Mouse (Mus musculus) testis, adult 2 months (tissue): Measurements from ENCODE around the gene Nacc2. TPM values are rescaled to one million over a fixed set of nuclear protein-coding genes. Genes with fewer than 3 reads are reported as not detected.
A peak's percentile ranks its signal among the peaks of the same experiment; 100 is the strongest.

Experiments
- H3K27ac ChIP-seq: fragments of 200-500 bp; 2 replicates; pipeline ENCODE4 v1.5.1; 2012; ENCODE audit warnings: low read depth, low read length; ENCODE audit not compliant: control insufficient read depth, insufficient read depth
- H3K27me3 ChIP-seq: fragments of 200-500 bp; 2 replicates; pipeline ENCODE4 v1.6.1; 2012; ENCODE audit warnings: mild to moderate bottlenecking, low read length, moderate library complexity; ENCODE audit not compliant: control insufficient read depth, insufficient read depth
- H3K36me3 ChIP-seq: fragments of 200-500 bp; 2 replicates; pipeline ENCODE4 v1.6.1; 2012; ENCODE audit warnings: mild to moderate bottlenecking, low read length; ENCODE audit not compliant: control insufficient read depth, insufficient read depth
- H3K4me1 ChIP-seq: fragments of 200-500 bp; 2 replicates; pipeline ENCODE4 v1.6.1; 2012; ENCODE audit warnings: low read length; ENCODE audit not compliant: control insufficient read depth, insufficient read depth
- H3K4me3 ChIP-seq: fragments of 200-500 bp; 2 replicates; pipeline ENCODE4 v1.5.1; 2012; ENCODE audit warnings: low read depth, mild to moderate bottlenecking, low read length, moderate library complexity, mixed read lengths; ENCODE audit not compliant: control insufficient read depth
- CTCF ChIP-seq: fragments of 200-500 bp; IDR thresholded peaks from 2 replicates; pipeline ENCODE4 v1.5.1; 2012; ENCODE audit warnings: low read depth, mild to moderate bottlenecking, inconsistent platforms, low read length, moderate library complexity; ENCODE audit not compliant: control insufficient read depth, insufficient read depth, insufficient replicate concordance
- POLR2A ChIP-seq: fragments of 200-500 bp; IDR thresholded peaks from 2 replicates; pipeline ENCODE4 v1.6.1; 2012; ENCODE audit warnings: low read depth, mild to moderate bottlenecking, inconsistent platforms, low read length, moderate library complexity; ENCODE audit not compliant: control insufficient read depth
- polyA plus RNA-seq: library from polyadenylated mRNA; depleted of rRNA; stranded (reverse); fragments of >200 nt; gene quantifications from 2 replicates; pipeline ENCODE4 v1.2.3, GENCODE M21; 2012

Gene Nacc2
- polyA plus RNA-seq, 1 experiment = 5.2 TPM

DNA sequence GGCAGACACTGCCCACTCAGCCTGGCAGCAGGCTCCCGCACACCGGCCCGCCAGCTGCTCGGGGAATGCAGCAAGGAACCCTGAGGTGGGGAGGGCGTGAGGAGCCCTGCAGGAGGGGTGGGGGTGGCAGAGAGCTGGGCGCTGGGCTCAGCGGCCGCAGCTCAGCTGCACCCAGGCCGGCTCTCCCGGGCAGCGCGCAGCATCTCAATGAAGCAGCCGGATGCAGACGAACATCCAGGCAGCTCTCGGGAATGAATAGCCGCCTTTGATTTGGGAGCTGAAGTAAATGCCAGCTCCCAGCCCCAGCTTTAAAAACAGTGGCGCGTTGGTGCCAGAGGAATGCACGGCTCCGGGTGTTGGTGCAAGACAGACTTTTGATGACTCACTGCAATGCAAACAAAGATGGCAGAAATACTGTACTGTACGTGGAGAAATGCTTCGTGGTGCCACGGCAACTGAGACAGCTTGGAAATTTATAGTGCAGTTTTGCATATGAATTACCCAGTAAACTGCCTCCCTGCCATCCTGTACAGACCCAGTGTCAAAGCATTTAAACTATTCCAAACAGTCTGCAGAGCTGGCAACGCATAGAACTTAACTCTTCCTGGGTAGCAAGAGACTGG, 31.1 kb downstream of the Nacc2 start:
- no peak overlapping the region; the same call in 1 of the 2 replicates for H3K4me3 ChIP-seq
- TF ChIP-seq POLR2A (no peak), CTCF (no peak)
- peaks cover 5% of the 10 kb centered on the region; the same call in 1 of the 2 replicates for H3K4me1 ChIP-seq
- H3K27me3 ChIP-seq = no peaks in the 10 kb centered on the region
- H3K27ac ChIP-seq = no peak overlapping the region
- no peaks in the 10 kb centered on the region for H3K36me3 ChIP-seq

DNA sequence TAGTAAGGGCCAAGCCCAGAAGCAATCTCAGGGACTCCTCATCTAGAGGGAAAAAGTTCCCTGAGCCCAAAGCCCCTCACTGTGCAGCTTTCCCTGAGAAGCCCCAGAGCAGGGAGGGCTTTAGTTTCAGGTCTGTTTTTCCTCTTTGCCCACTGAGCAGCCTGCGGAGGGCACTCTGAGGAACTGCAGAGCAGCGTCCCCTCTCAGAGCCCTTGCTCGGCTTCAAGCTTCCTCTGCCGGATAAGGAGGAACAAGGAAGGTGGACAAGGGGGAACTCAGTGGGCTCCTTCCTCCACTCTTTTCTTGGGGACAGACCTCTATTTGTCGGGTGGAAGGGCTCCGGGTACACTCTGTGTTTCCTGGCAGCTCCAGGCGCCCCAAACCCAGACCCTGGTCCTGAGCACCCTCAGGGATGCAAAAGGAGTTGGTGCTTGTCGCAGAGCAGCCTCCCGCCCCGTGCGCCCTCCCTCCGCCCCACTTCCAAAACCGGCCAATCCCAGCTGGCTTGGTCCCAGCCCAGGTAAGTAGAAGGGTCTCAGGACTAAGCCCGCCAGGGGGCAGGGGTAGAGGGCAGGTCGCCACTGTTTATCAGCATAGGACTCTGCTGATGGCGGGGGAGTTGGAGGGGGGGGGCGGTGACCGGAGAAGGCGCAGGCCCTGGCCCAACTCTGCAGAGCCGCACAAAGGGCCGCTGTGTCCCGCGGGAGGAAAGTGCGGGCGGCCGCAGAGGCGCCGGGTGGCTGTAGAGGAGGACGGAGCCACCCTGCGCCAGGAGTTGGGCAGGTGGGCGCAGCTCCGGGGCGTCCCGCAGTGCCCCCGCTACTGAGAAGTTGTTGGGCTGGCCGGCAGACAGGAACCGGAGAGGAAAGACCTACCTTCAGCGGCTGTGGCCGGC, 31.9 kb downstream of the Nacc2 start:
- no peak for TF ChIP-seq CTCF
- no peak for TF ChIP-seq POLR2A
- no peak overlapping the region; the same call in 1 of the 2 replicates for H3K4me3 ChIP-seq
- H3K27me3 ChIP-seq = no peaks in the 10 kb centered on the region
- H3K4me1 ChIP-seq = peaks cover 5% of the 10 kb centered on the region; the same call in 1 of the 2 replicates
- H3K27ac ChIP-seq = no peak overlapping the region
- no peaks in the 10 kb centered on the region for H3K36me3 ChIP-seq

DNA sequence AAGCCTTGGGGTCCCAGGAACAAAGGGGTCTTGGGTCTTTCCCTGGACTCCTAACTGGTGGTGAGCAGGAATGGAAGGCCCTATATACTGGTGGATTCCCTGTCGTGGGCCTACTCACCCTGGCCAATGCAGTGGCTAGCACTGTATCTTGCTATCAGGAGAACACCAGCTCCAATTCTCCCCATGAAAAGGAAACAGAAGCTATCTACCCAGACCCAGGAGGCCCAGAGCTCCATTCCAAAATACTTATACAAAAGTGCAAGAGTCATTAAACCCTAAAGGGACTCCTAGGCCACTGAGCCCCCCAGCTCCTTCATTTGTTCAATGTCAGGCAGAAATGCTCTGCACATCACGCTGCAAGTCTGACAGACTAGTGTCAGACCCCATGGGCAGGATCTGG, 34.0 kb downstream of the Nacc2 start:
- TF ChIP-seq CTCF = no peak
- no peak for TF ChIP-seq POLR2A
- Histone ChIP-seq H3K27me3 (no peaks in the 10 kb centered on the region), H3K4me1 (peaks cover 5% of the 10 kb centered on the region; the same call in 1 of the 2 replicates), H3K27ac (no peak overlapping the region), H3K4me3 (no peak overlapping the region), H3K36me3 (no peaks in the 10 kb centered on the region)

DNA sequence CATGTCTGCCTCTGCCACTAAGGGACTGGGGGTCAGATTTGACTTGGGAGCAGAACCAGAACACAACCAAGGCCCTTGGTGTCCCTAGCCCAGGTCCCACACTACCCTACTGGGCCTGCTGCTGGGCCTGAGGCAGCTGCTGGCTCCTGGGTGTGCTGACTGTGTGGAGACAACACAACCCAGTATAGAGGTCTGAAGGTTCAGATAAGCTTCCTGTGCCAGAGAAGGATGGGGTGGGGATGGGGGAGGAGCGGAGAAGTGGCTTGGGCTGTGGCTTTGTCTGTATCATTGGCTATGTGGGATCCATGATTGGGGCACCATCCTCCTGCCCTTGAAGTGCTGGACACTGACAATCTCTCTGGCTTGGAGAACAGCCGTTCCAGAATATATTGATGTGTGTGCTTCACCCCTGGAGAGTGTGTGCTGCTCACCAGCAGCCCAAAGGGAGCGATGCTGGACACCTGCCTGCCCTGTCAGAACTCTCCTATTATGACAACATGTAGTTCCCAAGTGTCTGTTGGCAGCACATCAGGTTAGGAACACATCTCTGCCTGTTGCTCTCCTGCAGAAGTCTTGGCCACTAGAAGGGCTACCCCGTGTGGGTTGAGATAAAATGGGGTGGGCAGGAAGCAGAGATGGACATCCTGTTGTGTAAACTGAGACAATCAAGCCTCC, 36.0 kb downstream of the Nacc2 start:
- H3K27me3 ChIP-seq = no peaks in the 10 kb centered on the region
- H3K36me3 ChIP-seq = no peaks in the 10 kb centered on the region
- H3K4me3 ChIP-seq = peak overlapping the region; percentile 41
- TF ChIP-seq POLR2A (peak; percentile 75; the same call in 1 of the 2 replicates), CTCF (no peak)
- peaks cover 5% of the 10 kb centered on the region; the same call in 1 of the 2 replicates for H3K4me1 ChIP-seq
- no peak overlapping the region for H3K27ac ChIP-seq

DNA sequence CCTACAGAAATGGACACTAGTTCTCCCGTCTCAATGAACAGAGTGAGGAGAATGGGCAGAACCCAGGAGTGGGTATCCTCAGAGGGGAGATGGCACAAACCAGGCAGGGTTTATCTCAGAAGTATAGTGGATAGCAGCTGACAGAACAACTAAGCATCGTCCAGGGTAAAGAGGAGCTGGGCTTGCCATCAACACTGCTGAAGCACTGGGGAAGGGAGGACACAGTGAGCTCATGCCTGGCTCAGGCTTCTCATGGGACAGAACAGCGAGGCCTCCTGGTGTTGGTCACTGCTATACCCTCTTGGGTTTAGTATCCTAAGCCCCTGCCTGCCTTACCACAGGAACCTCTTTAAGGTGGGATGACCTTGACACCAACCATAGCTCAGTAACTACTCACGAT, 36.5 kb downstream of the Nacc2 start:
- no peak for TF ChIP-seq CTCF
- no peak for TF ChIP-seq POLR2A
- peak overlapping the region; percentile 41 for H3K4me3 ChIP-seq

DNA sequence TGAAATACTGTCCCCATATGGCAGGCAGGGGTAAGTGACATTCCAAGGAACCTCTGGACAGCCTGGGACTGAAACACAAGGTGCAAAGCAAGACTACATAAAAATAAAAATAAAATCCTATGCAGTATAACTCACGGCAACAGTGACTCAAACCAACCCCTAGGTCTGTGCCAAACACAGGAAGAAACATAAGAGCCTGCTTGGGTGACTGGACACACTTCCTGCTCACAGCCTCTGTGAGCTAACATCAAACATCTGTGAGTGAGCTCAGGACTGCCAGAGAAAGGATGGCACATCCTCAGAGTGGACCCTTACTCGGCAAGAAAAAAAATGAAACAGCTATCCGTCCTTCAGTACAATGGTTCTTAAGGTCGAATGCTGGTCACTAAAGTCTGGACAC, 40.1 kb downstream of the Nacc2 start:
- peaks cover 5% of the 10 kb centered on the region; the same call in 1 of the 2 replicates for H3K4me1 ChIP-seq
- TF ChIP-seq POLR2A (no peak), CTCF (no peak)

More for the DNA sequence above, 36.5 kb downstream of the Nacc2 start:
- Histone ChIP-seq H3K27ac (no peak overlapping the region), H3K36me3 (no peaks in the 10 kb centered on the region), H3K4me1 (peaks cover 5% of the 10 kb centered on the region; the same call in 1 of the 2 replicates), H3K27me3 (no peaks in the 10 kb centered on the region)

DNA sequence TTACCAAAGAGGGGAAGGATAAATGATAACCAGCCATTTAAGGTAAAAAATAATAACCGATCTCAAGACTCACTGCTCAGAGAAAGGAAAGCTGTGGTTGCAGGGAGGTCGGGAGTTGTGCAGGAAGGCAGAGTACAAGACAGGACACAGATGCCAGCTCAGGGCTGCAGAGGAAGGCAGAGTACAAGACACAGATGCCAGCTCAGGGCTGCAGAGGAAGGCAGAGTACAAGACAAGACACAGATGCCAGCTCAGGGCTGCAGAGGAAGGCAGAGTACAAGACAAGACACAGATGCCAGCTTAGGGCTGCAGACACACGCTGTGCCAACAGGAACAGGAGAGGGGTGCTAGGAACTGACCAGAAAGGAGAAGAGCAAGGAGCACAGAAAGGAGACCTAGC, 42.2 kb downstream of the Nacc2 start:
- H3K36me3 ChIP-seq = no peaks in the 10 kb centered on the region
- H3K27me3 ChIP-seq = no peaks in the 10 kb centered on the region
- no peaks in the 10 kb centered on the region for H3K4me1 ChIP-seq
- TF ChIP-seq CTCF = no peak
- TF ChIP-seq POLR2A = no peak
- H3K27ac ChIP-seq = peak overlapping the region; percentile 43; the same call in 1 of the 2 replicates
- H3K4me3 ChIP-seq = no peak overlapping the region

More for the DNA sequence above, 40.1 kb downstream of the Nacc2 start:
- Histone ChIP-seq H3K4me3 (no peak overlapping the region), H3K27me3 (no peaks in the 10 kb centered on the region), H3K36me3 (no peaks in the 10 kb centered on the region), H3K27ac (no peak overlapping the region)

DNA sequence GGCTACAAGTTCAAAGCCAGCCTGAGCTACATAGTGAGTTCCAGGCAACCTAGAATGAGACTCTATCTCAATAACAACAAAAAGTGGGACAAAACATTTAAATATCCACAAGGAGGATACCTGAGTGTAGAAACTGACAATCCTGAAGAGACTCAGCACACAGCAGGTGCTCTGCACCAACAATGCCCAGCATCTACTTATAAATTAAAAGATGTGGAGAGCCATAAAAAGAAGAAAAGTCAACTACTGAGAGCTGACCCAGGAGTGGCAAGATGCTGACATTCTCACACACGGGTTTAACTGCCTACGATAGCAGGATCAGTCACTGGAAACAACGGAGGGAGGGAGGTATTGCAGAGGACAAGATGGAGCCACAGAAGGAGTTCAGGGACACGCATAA, 43.6 kb downstream of the Nacc2 start:
- Histone ChIP-seq H3K36me3 (no peaks in the 10 kb centered on the region), H3K27ac (no peak overlapping the region), H3K4me3 (no peak overlapping the region), H3K27me3 (no peaks in the 10 kb centered on the region), H3K4me1 (peaks cover 2% of the 10 kb centered on the region; the same call in 1 of the 2 replicates)
- TF ChIP-seq CTCF (no peak), POLR2A (no peak)
